Mouse (Mus musculus) cerebral cortex, adult 2 months (tissue): ENCODE data around the gene Cd72.

Source experiments
- WGBS: fragments of 180-500 bp; shearing (Covaris S2); methylation state at CpG from one replicate; pipeline ENCODE4 v1.1.7; 2018; 5-methylcytosine and 5-hydroxymethylcytosine counted together

Cd72 gene

GRCm38 (mm10) chr4:43454041-43454836 is at the start of gene Cd72:
TSS of gene Cd72 (minus strand) at chr4:43454628.
- 42% methylated on average over 20 of the region's 20 CpGs for WGBS

GRCm38 (mm10) chr4:43503506-43503905 is 49.1 kb upstream of the Cd72 start:
- 92% methylated on average over 6 of the region's 6 CpGs for WGBS

- 86% methylated on average over 2 of the region's 2 CpGs for WGBS
Measured at GRCm38 (mm10) chr4:43503041-43503440, 48.6 kb upstream of the Cd72 start.

GRCm38 (mm10) chr4:43499407-43500333 is 45.2 kb upstream of the Cd72 start, which contains the start of gene Arhgef39:
TSS of gene Arhgef39 (minus strand) at chr4:43499695.
- 6% methylated on average over 50 of the region's 50 CpGs for whole genome bisulfite sequencing

GRCm38 (mm10) chr4:43498983-43499382 is 44.6 kb upstream of the Cd72 start:
- WGBS, result 15% methylated on average over 8 of the region's 8 CpGs

GRCm38 (mm10) chr4:43497946-43498345 is 43.5 kb upstream of the Cd72 start:
- 89% methylated on average over 4 of the region's 4 CpGs for WGBS

GRCm38 (mm10) chr4:43497405-43497804 is 43.0 kb upstream of the Cd72 start:
- 97% methylated on average over 8 of the region's 8 CpGs for WGBS

GRCm38 (mm10) chr4:43496587-43496986 is 42.2 kb upstream of the Cd72 start:
- WGBS, result 75% methylated on average over 6 of the region's 6 CpGs

GRCm38 (mm10) chr4:43493846-43494240 is 39.4 kb upstream of the Cd72 start:
- WGBS, result 1% methylated on average over 9 of the region's 9 CpGs

GRCm38 (mm10) chr4:43493186-43493845 is 38.9 kb upstream of the Cd72 start:
- under 1% methylated on average over 47 of the region's 47 CpGs for WGBS

GRCm38 (mm10) chr4:43492821-43493185 is 38.4 kb upstream of the Cd72 start, which contains the start of gene Ccdc107:
TSS of gene Ccdc107 (plus strand) at chr4:43492900.
- WGBS, result under 1% methylated on average over 25 of the region's 25 CpGs

- WGBS, result 29% methylated on average over 12 of the region's 12 CpGs
Measured at GRCm38 (mm10) chr4:43492101-43492820, 37.8 kb upstream of the Cd72 start.

- WGBS, result 88% methylated on average over 5 of the region's 5 CpGs
Measured at GRCm38 (mm10) chr4:43490801-43491200, 36.4 kb upstream of the Cd72 start.

- WGBS, result 95% methylated on average over 3 of the region's 3 CpGs
Measured at GRCm38 (mm10) chr4:43489611-43490010, 35.2 kb upstream of the Cd72 start.

GRCm38 (mm10) chr4:43485666-43486065 is 31.2 kb upstream of the Cd72 start:
- WGBS, result 87% methylated on average over 5 of the region's 5 CpGs

GRCm38 (mm10) chr4:43483535-43484091 is 29.2 kb upstream of the Cd72 start, which contains the start of gene Sit1:
TSS of gene Sit1 (minus strand) at chr4:43483734.
- 77% methylated on average over 12 of the region's 12 CpGs for WGBS

GRCm38 (mm10) chr4:43482591-43482990 is 28.2 kb upstream of the Cd72 start:
- 76% methylated on average over 10 of the region's 10 CpGs for WGBS

GRCm38 (mm10) chr4:43481894-43482456 is 27.5 kb upstream of the Cd72 start:
- WGBS, result 66% methylated on average over 7 of the region's 7 CpGs

GRCm38 (mm10) chr4:43480985-43481384 is 26.6 kb upstream of the Cd72 start:
- 90% methylated on average over 5 of the region's 5 CpGs for WGBS
